Mouse (Mus musculus): ENCODE measurements around the gene Dhx30.

DNA sequence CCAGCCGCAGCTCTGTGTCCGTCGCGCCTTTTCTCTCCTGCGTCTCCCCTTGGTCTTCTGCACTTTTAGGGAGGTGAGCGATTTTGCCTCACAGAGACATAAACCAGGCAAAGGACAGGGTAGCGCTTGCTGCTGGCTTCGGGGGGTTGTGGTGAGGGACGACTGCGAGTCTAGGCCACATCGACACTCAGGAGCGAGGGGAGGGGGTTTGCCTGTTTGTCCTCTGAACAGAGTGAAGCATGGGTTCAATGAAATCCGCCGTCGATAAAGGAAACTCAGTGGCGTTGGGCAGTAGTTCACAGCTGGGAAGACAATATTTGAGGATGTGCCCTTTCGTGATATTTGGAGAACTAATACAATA is at the start of gene Dhx30:
- TF ChIP-seq CTCF (IDR thresholded peaks at IDR 0.05; ENCODE audit: low read depth) (no peak), EP300 (IDR thresholded peaks at IDR 0.05; ENCODE audit: low read depth) (no peak)
